Mouse (Mus musculus) lung, embryonic 14.5 days (tissue): ENCODE measurements around the gene Gm11568. TPM values are rescaled to one million over a fixed set of nuclear protein-coding genes. Genes with fewer than 3 reads are reported as not detected.
"Not testable (repeated sequence)": the region's sequence is repeated elsewhere in the genome, so short reads cannot be mapped to it uniquely, and the experiment has no call there.

Experiments used
- ATAC-seq: fragments of 200-750 bp; cut with Nextera tagmentation; 2 replicates; pipeline ENCODE4 v1.8.0; 2017; ENCODE audit warnings: mild to moderate bottlenecking, moderate TSS enrichment, moderate library complexity; ENCODE audit not compliant: insufficient read depth
- DNase-seq: peaks from one replicate; pipeline ENCODE4 v3.0.0-alpha.2; 2015
- H3K27ac ChIP-seq: fragments of 300-500 bp; sonication (generic); 2 replicates; pipeline ENCODE4 v1.5.1; 2014; ENCODE audit warnings: low read depth, mild to moderate bottlenecking, moderate library complexity
- H3K27me3 ChIP-seq: fragments of 300-500 bp; sonication (generic); 2 replicates; pipeline ENCODE4 v1.6.1; 2014; ENCODE audit warnings: low read length, control low read depth; ENCODE audit not compliant: insufficient read depth
- H3K36me3 ChIP-seq: fragments of 300-500 bp; sonication (generic); 2 replicates; pipeline ENCODE4 v1.6.1; 2014; ENCODE audit warnings: control low read depth; ENCODE audit not compliant: insufficient read depth
- H3K4me1 ChIP-seq: fragments of 300-500 bp; sonication (generic); 2 replicates; pipeline ENCODE4 v1.6.1; 2014; ENCODE audit warnings: antibody characterized with exemption, control low read depth; ENCODE audit not compliant: insufficient read depth
- H3K4me2 ChIP-seq: fragments of 300-500 bp; sonication (generic); 2 replicates; pipeline ENCODE4 v1.6.1; 2014; ENCODE audit warnings: mild to moderate bottlenecking
- H3K4me3 ChIP-seq: fragments of 300-500 bp; sonication (generic); 2 replicates; pipeline ENCODE4 v1.5.1; 2014; ENCODE audit warnings: low read depth, low read length
- H3K9ac ChIP-seq: fragments of 300-500 bp; sonication (generic); 2 replicates; pipeline ENCODE4 v1.6.1; 2014
- H3K9me3 ChIP-seq: fragments of 300-500 bp; sonication (generic); 2 replicates; pipeline ENCODE4 v1.6.1; 2016; ENCODE audit warnings: low read depth, low read length, control low read depth
- CTCF ChIP-seq: IDR thresholded peaks from 2 replicates; pipeline ENCODE4 v1.5.1; 2016; ENCODE audit warnings: antibody characterized with exemption, low read depth
- WGBS: fragments of 180-500 bp; shearing (Covaris S2); extraction: QIAGEN DNeasy Blood & Tissue Kit; methylation state at CpG from one replicate; pipeline ENCODE4 v1.1.7; 2014; 5-methylcytosine and 5-hydroxymethylcytosine counted together
- polyA plus RNA-seq: library from polyadenylated mRNA; unstranded; fragments of >200 nt; fragmentation: Nextera tagmentation; extraction: Ambion mirVana; gene quantifications from 2 replicates; pipeline ENCODE4 v1.2.1, GENCODE M21; 2014

Gm11568 gene
- not detected in 2 replicates for polyA plus RNA-seq

- 81% methylated on average over 2 of the region's 2 CpGs for WGBS
- no peak for ATAC-seq
- TF ChIP-seq CTCF = no peak
Measured at GRCm38 (mm10) chr11:99857617-99858016, at the start of gene Gm11568. TSS of gene Gm11568 (plus strand) at chr11:99857917.

GRCm38 (mm10) chr11:99809792-99810191 is 47.9 kb upstream of the Gm11568 start, which contains the start of gene Krtap4-13:
TSS of gene Krtap4-13 (minus strand) at chr11:99809892.
- not testable (repeated sequence) for H3K27ac ChIP-seq, DNase-seq, H3K4me2 ChIP-seq, H3K9me3 ChIP-seq, ATAC-seq, H3K9ac ChIP-seq, H3K27me3 ChIP-seq, H3K4me3 ChIP-seq, H3K36me3 ChIP-seq, H3K4me1 ChIP-seq

More at GRCm38 (mm10) chr11:99857617-99858016, at the start of gene Gm11568:
- Histone ChIP-seq H3K27me3 (no peaks in the 10 kb centered on the region), H3K36me3 (no peaks in the 10 kb centered on the region), H3K4me2 (no peak within 1 kb of the TSS), H3K4me3 (no peak within 1 kb of the TSS), H3K4me1 (no peaks in the 10 kb centered on the region), H3K27ac (no peak within 1 kb of the TSS), H3K9ac (no peak within 1 kb of the TSS), H3K9me3 (no peaks in the 10 kb centered on the region)
- no peak for DNase-seq

- H3K4me2 ChIP-seq, H3K9ac ChIP-seq, H3K27ac ChIP-seq, H3K4me1 ChIP-seq, H3K4me3 ChIP-seq, H3K27me3 ChIP-seq, DNase-seq, H3K9me3 ChIP-seq, H3K36me3 ChIP-seq, ATAC-seq: not testable (repeated sequence)
- 79% methylated on average over 2 of the region's 2 CpGs for WGBS
Measured at GRCm38 (mm10) chr11:99815566-99815965, 42.2 kb upstream of the Gm11568 start, which contains the start of gene Gm11564. TSS of gene Gm11564 (minus strand) at chr11:99815666.

- Histone ChIP-seq H3K9ac (no peak within 1 kb of the TSS), H3K27me3 (no peaks in the 10 kb centered on the region), H3K4me1 (no peaks in the 10 kb centered on the region), H3K4me2 (no peak within 1 kb of the TSS), H3K9me3 (no peaks in the 10 kb centered on the region), H3K27ac (no peak within 1 kb of the TSS), H3K36me3 (no peaks in the 10 kb centered on the region), H3K4me3 (no peak within 1 kb of the TSS)
- 60% methylated on average over 1 of the region's 1 CpGs for WGBS
- TF ChIP-seq CTCF = no peak
- ATAC-seq (no peak), DNase-seq (no peak)
Measured at GRCm38 (mm10) chr11:99837966-99838365, 19.8 kb upstream of the Gm11568 start, which contains the start of gene 2300003K06Rik. TSS of gene 2300003K06Rik (minus strand) at chr11:99838066.

- Histone ChIP-seq H3K9ac (no peak overlapping the region), H3K27me3 (no peaks in the 10 kb centered on the region), H3K4me3 (no peak overlapping the region), H3K9me3 (no peaks in the 10 kb centered on the region), H3K4me1 (no peaks in the 10 kb centered on the region), H3K4me2 (no peak overlapping the region), H3K36me3 (no peaks in the 10 kb centered on the region), H3K27ac (no peak overlapping the region)
- WGBS = 91% methylated on average over 1 of the region's 1 CpGs
- no peak for ATAC-seq
- DNase-seq = no peak
- TF ChIP-seq CTCF = no peak
Measured at GRCm38 (mm10) chr11:99842185-99842584, 15.5 kb upstream of the Gm11568 start.

- TF ChIP-seq CTCF = no peak
- H3K27ac ChIP-seq = no peak overlapping the region
- no peak for DNase-seq
- ATAC-seq = no peak
- no peak overlapping the region for H3K9ac ChIP-seq
- WGBS = 83% methylated on average over 2 of the region's 2 CpGs
- H3K4me2 ChIP-seq = no peak overlapping the region
- no peaks in the 10 kb centered on the region for H3K4me1 ChIP-seq
- no peaks in the 10 kb centered on the region for H3K36me3 ChIP-seq
- H3K27me3 ChIP-seq = no peaks in the 10 kb centered on the region
- no peak overlapping the region for H3K4me3 ChIP-seq
- no peaks in the 10 kb centered on the region for H3K9me3 ChIP-seq
Measured at GRCm38 (mm10) chr11:99846746-99847145, 11.0 kb upstream of the Gm11568 start.

- H3K27me3 ChIP-seq = no peaks in the 10 kb centered on the region
- no peaks in the 10 kb centered on the region for H3K4me1 ChIP-seq
- H3K36me3 ChIP-seq = no peaks in the 10 kb centered on the region
- no peak within 1 kb of the TSS for H3K4me2 ChIP-seq
- H3K27ac ChIP-seq = no peak within 1 kb of the TSS
- DNase-seq = no peak
- H3K9ac ChIP-seq = no peak within 1 kb of the TSS
- ATAC-seq = no peak
- no peaks in the 10 kb centered on the region for H3K9me3 ChIP-seq
- no peak within 1 kb of the TSS for H3K4me3 ChIP-seq
- no peak for TF ChIP-seq CTCF
Measured at GRCm38 (mm10) chr11:99851508-99851907, 6.2 kb upstream of the Gm11568 start, which contains the start of gene Krtap4-16. TSS of gene Krtap4-16 (minus strand) at chr11:99851608.

- no peak overlapping the region for H3K4me2 ChIP-seq
- no peaks in the 10 kb centered on the region for H3K4me1 ChIP-seq
- peak; percentile 37 for DNase-seq
- H3K4me3 ChIP-seq = no peak overlapping the region
- H3K27ac ChIP-seq = no peak overlapping the region
- H3K9me3 ChIP-seq = no peaks in the 10 kb centered on the region
- H3K36me3 ChIP-seq = no peaks in the 10 kb centered on the region
- TF ChIP-seq CTCF = peak; percentile 59
- H3K9ac ChIP-seq = no peak overlapping the region
- H3K27me3 ChIP-seq = no peaks in the 10 kb centered on the region
- WGBS = 51% methylated on average over 3 of the region's 3 CpGs
- ATAC-seq = no peak
Measured at GRCm38 (mm10) chr11:99854121-99854520, 3.6 kb upstream of the Gm11568 start.
